Mouse (Mus musculus) spleen, postnatal 4 days (tissue): Measurements from ENCODE around the gene Pxmp4.
A peak's percentile ranks its signal among the peaks of the same experiment; 100 is the strongest.

Experiments
- DNase-seq, 2 experiments: peaks; one replicate each; pipeline ENCODE4 v3.0.0; 2022; ENCODE audit warnings: low spot score in 2 of 2

The Pxmp4 gene

DNA sequence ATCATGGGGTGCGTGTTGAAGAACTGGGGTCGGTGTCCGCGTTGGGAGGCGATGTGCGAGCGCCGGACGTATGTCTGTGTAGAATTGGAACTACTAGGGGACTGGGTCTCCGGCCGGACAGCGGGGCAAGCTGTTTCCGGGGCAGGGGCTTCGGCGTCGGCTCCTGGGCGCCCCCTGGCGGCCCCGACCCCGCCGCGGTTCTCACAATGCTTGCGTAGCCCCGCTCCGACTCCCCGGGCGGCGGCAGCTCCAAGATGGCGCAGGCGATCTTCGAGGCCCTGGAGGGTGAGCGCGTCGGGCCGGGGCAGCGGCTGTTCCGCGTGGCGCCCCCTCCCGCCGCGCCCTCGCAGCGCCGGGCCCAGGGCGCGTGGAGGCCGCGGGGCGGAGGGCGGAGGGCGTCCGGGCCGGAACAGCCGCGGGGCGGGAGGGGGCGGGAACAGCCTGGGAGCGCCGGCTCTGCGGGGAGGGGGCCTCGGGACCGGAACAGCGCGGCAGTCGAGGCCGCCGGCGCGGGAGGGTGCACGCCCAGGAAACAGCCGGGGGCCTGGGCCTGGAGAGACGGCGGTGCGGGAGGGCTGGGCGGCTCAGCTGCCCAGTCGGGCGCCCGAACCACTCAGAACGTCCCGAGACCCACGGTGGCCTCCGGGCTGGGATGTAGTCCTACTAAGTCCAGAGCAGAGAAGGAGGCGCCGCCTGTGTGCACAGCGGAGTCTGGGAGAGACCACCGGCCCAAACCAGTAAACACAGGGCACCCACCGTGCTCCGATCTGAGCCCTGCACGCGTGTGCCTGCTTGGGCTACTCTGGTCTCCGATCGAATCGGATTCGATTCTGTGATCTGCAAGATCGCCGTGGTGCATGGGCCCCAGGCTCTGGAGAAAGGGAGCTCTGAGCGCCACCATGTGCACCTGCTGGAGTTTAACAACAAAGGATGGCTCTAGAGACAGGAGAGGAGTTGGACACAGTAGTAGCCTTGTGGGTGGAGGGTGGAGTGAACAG, 9.9 kb upstream of the Pxmp4 start, which contains the start of the genes Zfp341 and 4930519P11Rik:
Zfp341 (plus strand) TSS at position 180 of the 998 bp plus-strand sequence.
4930519P11Rik (minus strand) TSS at position 320 of the 998 bp plus-strand sequence.
- peak; percentile 89 to 96 for DNase-seq

DNA sequence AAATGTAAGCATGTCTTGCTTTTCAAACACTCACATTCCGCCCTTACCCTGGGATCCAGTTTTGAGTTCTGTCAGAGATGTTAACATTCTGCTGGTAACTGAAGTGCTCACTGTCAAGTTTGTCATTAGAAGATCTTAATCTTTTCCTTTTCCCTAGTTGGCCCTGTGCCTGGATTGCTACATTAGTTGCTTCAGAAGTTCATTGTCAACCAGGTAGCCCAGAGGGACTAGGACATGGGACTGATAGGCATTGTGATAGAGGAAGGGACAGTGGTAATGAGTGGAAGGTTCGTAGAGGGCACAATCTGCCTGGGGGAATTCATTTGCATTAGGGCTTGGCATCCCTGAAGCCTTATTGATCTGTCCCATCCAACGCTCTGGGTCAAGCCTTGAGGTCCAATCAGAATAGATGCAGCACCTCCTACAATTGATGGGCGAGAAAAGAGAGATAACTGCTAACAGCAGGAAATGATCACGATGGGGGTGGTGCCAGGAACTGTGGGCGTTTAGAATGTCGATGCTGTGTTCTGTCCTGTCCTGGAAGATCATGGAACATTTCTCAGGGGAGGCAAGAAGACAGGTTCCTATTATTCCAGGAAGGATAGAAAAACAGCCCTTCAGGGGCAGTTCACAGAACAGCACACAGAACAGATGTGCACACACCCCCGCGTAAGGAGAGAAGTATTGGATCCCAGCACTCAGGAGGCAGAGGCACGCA, 5.7 kb upstream of the Pxmp4 start:
- no peak for DNase-seq

DNA sequence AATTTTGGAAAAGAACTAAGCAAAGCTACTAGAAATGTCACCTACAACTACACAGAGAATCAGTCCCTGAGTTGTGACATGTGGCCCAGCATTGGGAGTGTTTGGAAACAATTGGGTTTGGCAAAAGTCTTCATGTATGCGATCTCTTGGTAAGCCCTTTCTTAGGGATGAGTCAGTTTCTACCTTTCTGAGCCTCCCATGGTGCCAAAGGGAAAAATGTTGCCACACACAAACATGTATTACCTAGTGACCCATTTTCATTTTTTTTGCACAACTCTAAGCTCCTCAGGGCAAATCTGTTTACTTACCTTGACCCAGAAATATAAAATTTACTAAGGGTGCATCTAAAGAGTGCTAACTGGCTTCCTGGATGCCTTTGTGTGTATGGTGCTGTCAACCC, 3.5 kb upstream of the Pxmp4 start:
- no peak for DNase-seq

DNA sequence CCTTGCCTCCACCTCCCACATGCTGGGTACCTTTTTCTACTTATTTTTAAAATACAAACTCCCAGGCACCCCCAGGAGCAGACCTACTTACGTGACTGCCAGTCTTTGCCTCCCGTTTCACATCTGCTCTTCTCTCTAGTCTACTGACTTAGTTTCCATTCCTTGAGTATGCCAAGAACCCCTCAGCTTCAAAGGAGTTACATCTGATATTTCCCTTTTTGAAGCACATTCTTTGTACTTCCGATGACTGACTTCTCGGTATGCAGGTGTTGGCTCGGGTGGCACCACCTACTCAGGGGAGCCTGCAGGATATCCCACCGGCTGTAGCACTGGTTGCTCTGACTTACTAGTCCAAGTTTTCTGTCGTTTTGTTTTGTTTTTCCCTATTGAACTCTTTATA, 648 bp upstream of the Pxmp4 start:
- no peak for DNase-seq

DNA sequence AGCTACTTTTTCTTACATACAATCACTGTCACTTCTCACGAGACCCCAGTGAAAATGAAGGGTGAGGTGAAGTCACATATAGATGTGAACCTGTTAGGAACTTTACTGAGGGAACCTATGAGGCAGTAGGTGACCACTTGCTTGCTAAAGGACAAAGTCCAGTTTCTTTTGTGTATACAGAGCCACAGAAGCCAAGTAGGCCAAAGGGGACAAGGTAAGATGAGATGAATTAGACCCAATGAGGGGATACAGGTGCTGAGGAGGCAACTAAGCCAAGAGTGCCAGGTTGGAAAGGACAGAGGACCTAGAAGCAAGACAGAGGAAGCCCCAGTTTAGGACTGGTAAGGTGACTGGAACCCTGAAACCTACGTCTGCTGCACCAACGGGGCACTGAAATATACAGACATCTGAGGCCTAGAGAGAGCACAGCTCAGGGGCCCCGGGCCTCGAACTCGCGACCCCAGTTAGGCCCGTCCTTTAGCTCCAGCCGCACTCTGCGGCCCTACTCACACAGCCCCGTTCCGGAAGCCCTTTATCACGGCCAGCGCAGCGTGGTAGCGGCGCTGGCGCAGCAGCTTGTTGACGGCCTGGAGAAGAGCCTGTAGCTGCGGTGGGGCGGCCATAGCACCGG, 386 bp downstream of the Pxmp4 start:
- no peak for DNase-seq

DNA sequence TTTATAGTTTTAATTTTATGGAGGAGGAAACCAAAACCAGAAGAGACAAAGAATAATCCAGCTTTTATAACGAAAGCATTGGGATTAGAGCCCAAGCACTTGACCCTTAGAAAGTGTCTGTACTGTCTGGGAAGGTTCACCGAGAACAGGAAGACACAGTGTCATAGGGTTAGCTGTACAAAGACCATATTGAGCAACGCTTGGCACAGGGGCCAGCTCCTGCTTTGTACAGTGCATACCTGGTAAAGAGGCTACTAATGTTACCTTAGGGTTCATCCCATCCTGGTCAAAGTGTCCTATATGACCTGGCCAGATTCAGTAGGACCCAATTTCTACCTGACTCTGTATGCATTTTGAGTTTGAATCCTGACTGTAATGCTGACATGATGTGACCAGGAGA, 2.2 kb downstream of the Pxmp4 start:
- DNase-seq, result no peak

DNA sequence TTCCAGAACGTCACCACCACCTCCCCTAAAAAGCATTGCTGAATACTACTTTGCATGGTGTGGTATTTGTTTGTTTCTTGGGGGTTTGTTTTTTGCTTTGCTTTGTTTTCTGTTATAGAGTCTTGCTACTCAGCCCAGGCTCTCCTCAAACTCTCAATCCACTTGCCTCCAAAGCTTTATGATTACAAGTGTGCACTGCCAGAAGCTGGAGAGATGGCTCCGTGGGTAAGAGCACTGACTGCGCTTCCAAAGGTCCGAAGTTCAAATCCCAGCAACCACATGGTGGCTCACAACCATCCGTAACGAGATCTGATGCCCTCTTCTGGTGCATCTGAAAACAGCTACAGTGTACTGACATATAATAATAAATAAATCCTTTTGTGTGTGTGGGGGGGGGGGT, 2.9 kb downstream of the Pxmp4 start:
- no peak for DNase-seq

DNA sequence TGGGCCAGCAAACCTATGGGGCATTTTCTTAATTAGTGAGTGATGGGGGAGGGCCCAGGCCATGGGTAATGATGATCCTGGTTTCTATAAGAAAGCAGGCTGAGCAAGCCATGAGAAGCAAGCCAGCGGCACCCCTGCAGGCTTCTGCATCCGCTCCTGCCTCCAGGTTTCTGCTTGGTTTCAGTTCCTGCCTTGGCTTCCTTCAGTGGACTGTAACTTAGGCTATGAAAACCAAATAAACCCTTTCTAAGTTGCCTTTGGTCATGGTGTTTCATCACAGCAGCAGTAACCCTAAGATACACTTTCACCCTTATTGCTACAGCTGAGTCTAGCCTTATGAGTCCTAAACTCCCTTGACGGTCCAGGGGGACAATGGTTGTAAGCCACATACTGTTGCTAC, 6.1 kb downstream of the Pxmp4 start:
- DNase-seq, result no peak

DNA sequence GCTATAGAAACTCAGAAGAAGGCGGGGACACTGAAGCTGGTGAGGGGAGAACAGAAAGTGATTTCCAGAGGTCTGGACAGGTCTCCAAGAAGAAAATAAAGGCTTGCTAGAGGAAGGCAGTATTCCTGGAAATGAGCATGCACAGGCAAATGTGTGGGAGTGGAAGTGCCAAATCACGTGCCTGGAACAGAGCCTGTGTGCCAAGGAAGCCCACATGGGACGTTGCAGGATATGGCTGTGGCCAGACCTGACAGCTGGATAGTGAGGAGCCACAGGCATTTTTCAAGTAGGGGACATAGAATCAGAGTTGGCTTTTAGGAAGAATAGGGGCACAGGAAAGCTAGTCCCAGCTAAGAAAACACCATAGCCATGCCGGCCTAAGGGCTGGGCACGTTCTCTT, 7.7 kb downstream of the Pxmp4 start:
- DNase-seq, result no peak

DNA sequence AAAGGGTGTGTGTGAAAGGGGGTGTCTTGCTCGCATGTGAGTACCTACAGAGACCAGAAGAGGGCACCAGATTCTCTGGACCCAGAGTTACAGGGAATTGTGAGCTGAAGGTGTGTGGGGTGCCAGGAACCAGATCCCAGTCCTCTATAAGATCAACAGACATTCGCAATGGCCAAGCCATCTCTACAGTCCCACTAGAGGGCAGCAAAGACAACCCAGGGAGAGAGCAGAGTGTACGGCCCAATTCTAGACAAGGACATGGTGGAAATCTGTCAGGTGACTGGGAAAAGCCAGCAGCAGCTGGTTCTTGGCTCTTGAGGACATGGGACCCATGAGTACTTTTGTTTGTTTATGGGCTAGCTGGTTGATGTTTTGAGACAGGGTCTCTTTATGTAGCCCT, 10.5 kb downstream of the Pxmp4 start:
- DNase-seq, result peak in 1 of 2 experiments; percentile 47

DNA sequence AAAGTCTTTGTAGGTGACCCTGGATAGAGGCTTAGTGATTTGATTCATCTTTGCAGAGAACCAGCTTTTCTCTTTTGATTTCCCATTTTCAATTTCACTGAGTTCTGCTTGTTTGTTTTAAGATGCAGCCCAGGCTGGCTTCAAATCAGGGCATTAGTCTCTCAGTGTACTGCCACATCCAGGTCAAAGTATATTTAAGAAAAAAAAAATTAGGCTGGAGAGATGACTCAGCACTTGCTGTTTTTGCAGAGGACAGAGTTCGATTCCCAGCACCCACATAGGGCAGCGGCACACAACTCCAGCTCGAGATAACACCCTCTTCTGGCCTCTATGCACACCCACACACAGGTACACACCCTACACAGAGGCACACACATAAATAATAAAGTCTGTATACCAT, 12.3 kb downstream of the Pxmp4 start:
- no peak for DNase-seq

DNA sequence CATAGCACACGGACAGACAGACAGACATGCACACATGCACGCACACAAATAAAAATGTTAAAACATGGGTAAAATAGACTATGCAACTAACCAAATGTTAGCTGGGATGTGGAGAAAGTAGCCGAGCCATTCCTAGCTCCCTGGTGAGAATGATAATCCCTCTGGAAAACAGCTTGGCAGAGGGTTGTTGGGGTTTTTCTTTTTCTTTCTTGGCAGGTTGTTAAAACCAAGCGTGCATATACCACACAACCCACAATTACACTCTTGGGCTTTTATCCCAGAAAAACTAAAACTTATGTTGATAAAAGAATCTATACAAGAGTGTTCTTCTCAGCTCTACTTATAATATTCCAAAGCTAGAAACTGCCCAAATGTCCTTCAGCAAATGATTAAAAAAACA, 14.5 kb downstream of the Pxmp4 start:
- DNase-seq, result no peak

DNA sequence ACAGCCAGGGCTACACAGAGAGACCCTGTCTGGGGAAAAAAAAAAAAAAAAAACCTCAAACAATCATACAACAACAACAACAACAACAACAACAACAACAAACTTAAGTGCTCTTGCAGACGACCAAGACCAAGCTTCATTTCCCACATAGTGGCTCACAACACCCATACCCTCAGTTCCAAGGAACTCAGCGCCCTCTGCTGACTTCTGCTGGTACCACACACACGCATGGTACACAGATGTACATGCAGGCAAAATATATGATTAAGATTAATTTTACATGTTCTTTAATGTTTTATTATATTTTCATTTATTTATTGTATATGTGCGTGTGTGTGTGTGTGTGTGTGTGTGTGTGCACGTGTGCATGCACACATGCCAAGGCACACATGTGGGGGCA, 17.1 kb downstream of the Pxmp4 start:
- DNase-seq, result peak; percentile 69 to 87

DNA sequence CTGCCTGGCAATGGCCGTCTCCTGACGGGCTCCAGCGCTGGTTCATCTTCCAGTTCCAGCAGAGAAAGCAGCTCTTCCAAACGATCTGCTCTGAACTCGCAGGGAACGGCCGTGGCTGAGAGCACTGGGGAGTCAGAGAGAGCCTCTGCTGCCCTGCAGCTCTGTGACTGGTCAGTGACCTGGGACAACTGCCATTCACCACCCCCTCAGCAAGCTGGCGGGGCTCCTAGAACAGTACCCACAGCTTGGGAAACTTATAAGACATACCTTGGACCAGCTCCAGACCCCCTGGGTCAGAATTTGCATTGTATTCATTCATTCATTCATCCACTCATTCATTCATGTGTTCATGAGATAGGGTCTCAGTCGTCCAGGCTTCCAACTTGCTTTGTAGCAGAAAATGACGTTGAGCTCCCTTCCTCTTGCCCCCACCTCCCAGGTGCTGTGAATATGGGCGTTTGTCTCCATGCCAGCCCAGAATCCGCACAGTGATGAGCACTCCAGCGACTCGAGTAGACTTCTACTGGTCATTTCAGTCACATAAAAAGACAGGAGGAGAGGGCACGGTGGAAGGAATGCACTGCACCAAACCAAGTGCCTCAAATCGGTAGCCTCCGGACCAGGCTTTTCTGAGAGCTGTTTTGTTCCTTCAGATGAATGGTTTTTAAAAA, 18.4 kb downstream of the Pxmp4 start:
- no peak for DNase-seq

DNA sequence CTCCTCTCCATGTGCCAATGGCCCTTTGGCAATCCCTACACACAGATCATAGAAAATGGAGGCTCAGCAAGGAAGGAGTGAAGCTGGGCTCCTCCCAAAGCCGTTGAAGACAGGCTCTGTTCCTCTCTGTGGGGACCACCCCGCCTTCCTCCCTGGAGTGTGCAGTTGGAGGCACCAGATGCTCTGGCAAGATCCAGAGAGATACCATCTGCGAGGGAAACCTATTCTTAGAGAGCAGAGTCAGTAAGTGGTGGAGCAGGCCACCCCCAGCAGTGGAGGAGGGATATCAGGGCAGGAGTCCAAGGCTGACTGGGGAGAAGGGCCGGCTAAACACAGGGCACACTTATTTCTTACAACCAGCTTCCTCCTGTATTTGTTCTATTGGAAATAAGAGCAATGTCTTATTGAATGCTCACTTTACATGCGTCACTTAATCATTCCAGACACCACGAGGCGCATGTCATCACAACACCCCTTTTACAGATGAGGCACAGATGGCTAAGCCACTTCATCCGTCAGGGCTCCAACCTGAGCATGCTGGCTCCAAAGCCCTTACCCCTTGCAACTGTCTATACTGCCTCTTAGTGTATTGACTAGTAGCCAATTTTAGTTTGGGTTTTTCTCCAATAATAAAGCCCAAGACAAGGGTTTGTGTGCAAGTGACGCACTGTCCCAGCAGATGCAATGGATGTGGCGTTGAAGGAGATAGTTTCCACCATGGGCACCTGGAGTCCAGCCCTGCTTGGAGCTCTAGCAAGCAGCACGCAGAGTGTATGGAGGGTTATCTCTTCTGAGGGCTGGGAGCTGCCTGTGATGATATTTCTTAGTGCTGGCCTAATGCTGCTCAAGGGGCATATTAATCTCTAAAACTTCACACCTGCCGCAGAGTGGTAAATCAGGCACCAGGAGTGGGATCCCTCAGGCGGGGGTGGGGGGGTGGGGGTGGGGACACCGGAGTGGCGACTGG, 19.3 kb downstream of the Pxmp4 start:
- DNase-seq, result no peak

DNA sequence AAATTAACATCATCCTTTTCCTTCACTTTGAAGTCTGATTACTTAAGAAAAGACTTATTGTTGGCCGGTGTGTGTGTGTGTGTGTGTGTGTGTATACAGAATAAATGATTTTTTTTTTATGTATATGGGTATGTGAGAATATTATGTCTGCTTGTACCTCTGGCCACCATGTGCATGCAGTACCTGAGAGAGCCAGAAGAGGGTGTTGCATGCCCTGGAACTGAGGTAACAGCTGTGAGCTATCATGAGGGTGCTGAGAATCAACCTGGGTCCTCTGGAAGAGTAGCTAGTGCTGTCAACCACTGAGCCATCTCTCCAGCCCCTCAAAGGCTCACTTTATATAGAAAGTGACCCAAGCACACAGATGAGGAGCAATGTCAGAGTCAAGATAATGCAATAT, 22.1 kb downstream of the Pxmp4 start:
- no peak for DNase-seq

DNA sequence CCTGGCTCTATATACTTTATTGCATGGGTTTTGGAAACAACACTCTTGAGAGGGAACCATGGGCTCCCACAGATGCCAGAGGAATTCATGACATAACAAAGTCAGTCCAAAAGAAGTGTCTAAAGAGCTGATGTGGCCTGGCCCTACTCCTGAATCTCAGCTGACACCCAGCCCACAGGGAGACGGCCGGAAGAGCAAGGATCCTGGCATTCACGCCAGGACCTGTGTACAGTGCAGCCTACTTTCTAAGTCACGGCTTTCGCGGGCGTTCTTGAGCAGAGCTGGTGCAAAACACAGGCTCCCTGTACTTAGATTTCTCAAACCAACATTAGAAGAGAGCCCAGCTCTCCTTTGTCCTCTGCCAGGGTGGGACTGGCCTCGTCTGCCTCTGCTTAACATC, 22.9 kb downstream of the Pxmp4 start:
- no peak for DNase-seq

DNA sequence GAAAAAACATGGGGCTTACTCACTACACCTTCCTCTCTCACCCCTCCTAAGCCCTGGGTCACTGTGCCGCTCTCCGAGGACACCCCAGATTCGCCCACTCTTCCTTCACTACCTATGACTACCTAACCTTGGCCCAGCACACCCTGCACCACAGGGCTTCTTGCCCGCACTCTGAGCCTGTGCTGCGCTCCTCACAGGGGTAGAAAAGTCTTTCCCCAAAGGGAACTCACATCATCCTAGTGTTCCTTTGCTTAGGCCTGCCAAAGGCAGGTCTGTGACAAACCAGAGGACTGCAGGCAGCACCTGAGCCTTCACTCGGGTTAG, 25.8 kb downstream of the Pxmp4 start:
- no peak for DNase-seq

DNA sequence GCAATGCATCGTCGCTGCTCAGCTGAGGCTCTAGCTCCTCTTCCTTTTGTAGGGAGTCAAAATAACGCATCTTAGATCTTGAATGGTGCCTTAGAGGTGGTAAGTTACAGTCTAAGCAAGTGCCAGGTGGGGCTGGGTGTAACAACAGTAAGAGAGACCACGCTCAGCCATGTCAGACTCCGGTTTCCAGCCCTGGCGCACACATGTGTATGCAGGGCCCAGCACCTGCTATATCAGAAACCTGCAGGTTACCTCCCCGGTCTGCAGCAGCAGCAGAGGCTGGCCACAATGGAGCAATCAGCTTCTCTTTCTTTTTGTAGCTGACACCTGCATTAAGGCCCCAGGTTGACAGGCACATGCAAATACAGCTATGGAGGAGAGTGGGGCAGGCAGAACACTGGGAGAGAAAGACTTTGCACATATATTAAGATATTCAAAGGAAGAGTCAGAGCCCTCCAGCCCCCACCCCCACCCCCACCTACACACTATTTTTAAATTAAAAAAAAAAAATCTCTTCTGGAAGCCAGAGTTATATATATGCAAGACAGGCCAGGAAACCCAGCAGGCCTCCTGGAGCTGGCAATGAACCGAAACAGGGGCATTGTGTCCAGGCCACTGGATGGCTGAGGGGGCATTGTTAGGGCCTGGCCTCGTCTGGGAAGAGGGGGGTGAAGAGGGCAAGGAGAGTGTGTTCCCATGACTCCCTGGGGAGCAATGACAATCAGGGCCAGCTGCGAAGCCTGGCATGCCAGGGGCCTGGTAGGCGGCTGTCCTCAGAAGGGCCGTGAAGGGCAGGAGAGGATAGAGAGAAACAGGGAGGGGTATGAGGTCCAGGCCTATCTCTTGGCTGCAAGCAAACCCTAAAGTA, 26.4 kb downstream of the Pxmp4 start:
- no peak for DNase-seq

DNA sequence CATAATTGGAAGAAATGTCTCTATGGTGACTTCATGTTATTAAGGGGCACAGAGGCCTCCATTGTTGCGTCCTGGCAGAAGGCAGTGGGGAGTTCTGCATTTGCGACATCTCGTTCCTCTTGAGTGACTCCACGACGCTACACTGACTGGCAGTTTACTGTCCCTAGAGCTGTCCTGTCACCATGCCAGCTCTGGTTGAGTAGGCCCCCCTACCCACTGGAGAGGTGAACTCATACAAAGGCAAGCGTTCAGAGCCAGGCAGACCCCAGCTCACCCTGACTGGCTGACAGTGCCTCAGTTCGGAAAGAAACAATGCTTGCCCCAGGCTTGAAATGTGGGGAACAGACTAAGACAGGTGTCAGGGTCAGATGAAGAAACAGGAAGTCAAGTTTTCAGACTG, 29.2 kb downstream of the Pxmp4 start:
- no peak for DNase-seq
